In genomic region chr14:38597735-38598134, GRCm38 (mm10) we compare ENCODE assay signal across 27 mouse cellular contexts.
"Had no signal": no experiment of that assay in that cellular context is flagged by ENCODE, and none has a peak within 500 bp of the region (broad histone marks: within the 10 kb centered on the region; RNA-seq: fewer than 3 reads in every experiment).

No protein-coding gene starts in this region.

- ATAC-seq: hindbrain, postnatal 0 days; intestine, embryonic 16.5 days; liver, embryonic 12.5 days had no signal

- H3K4me3 ChIP-seq: heart, adult 2 months; heart, embryonic 13.5 days; heart, embryonic 15.5 days; hindbrain, embryonic 13.5 days; hindbrain, embryonic 15.5 days; kidney, embryonic 15.5 days; limb, embryonic 13.5 days; limb, embryonic 15.5 days; liver, embryonic 12.5 days had no signal

- H3K27ac ChIP-seq: heart, adult 2 months; heart, embryonic 13.5 days; heart, embryonic 15.5 days; hindbrain, embryonic 13.5 days; hindbrain, embryonic 15.5 days; hindbrain, postnatal 0 days; kidney, embryonic 15.5 days; kidney, postnatal 0 days; limb, embryonic 13.5 days; limb, embryonic 15.5 days; liver, embryonic 12.5 days; liver, embryonic 14.5 days had no signal

- DNase-seq: gastrocnemius, postnatal 14 days; gastrocnemius, postnatal 36 days; heart, adult 11 months; heart, adult 2 months; heart, postnatal 14 days; heart, postnatal 36 days; kidney, adult 11 months; kidney, adult 2 months; kidney, adult 9 months; kidney, postnatal 14 days; kidney, postnatal 36 days; layer of hippocampus, adult 9-11 months; layer of hippocampus, postnatal 36 days; left cerebral cortex, postnatal 4 days had no signal

- H3K27me3 ChIP-seq: heart, embryonic 13.5 days; heart, embryonic 15.5 days; hindbrain, embryonic 13.5 days; hindbrain, embryonic 15.5 days; kidney, embryonic 15.5 days; limb, embryonic 13.5 days; limb, embryonic 15.5 days; liver, embryonic 12.5 days had no signal

- H3K9ac ChIP-seq: heart, embryonic 13.5 days; heart, embryonic 15.5 days; hindbrain, embryonic 13.5 days; hindbrain, embryonic 15.5 days; kidney, embryonic 15.5 days; limb, embryonic 13.5 days; limb, embryonic 15.5 days; liver, embryonic 12.5 days; liver, embryonic 14.5 days had no signal

- H3K4me2 ChIP-seq: heart, embryonic 11.5 days; heart, embryonic 13.5 days; heart, embryonic 15.5 days; hindbrain, embryonic 13.5 days; hindbrain, embryonic 15.5 days; kidney, embryonic 15.5 days; limb, embryonic 13.5 days; limb, embryonic 15.5 days; liver, embryonic 12.5 days had no signal

- H3K36me3 ChIP-seq: heart, embryonic 13.5 days; heart, embryonic 15.5 days; hindbrain, embryonic 13.5 days; hindbrain, embryonic 15.5 days; kidney, embryonic 15.5 days; limb, embryonic 13.5 days; limb, embryonic 15.5 days; liver, embryonic 12.5 days had no signal

- H3K4me1 ChIP-seq: heart, embryonic 13.5 days; heart, embryonic 15.5 days; hindbrain, embryonic 13.5 days; hindbrain, embryonic 15.5 days; kidney, embryonic 15.5 days; limb, embryonic 13.5 days; limb, embryonic 15.5 days; liver, embryonic 12.5 days had no signal

- H3K9me3 ChIP-seq: heart, embryonic 13.5 days; heart, embryonic 15.5 days; hindbrain, embryonic 13.5 days; hindbrain, embryonic 15.5 days; kidney, embryonic 15.5 days; limb, embryonic 13.5 days; limb, embryonic 15.5 days; liver, embryonic 12.5 days had no signal
